15 mouse cellular contexts compared by ENCODE assay signal in the genomic region with DNA sequence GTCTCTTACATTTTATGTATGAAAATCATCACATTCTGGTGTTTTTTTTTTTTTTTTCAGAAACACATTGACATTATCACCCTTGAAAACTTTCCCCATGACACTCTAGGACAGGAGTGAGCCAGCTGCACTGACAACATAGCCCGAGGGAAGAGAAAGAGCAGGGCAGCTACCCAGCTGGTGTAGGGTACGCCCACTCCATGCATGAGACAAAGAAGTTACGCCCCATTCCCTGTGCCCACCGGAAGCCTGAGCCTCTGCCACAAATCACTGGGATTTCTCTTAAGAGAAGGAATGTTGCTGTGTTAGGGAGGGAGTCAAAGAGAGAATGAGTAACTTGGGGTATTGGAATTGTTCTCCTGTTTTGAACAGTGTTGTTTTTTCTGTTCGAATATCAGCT.
DNase-seq lines count a peak whose midpoint lies in the region; ATAC-seq and TF ChIP-seq lines count a peak whose summit lies in the region.
"Had no signal": no experiment of that assay in that cellular context is flagged by ENCODE, and none has a peak within 500 bp of the region (broad histone marks: within the 10 kb centered on the region; RNA-seq: fewer than 3 reads in every experiment).

No protein-coding gene starts in this region.

- WGBS in neural tube, embryonic 15.5 days = 19% methylated on average over 5 of the region's 5 CpGs
- 34% methylated on average over 5 of the region's 5 CpGs for WGBS in forebrain, postnatal 0 days
- 64% methylated on average over 5 of the region's 5 CpGs for WGBS in liver, embryonic 11.5 days

- H3K4me2 ChIP-seq in neural tube, embryonic 15.5 days = no peak overlapping the region
- H3K4me2 ChIP-seq in forebrain, postnatal 0 days (ENCODE audit: low read depth) = no peak overlapping the region
- no peak overlapping the region for H3K4me2 ChIP-seq in liver, embryonic 11.5 days
- H3K4me2 ChIP-seq: heart, embryonic 15.5 days; liver, embryonic 13.5 days had no signal

- peak; percentile 19 for DNase-seq in neural tube, embryonic 10.5 days (ENCODE audit: extremely low spot score, low spot score)
- DNase-seq in embryo, embryonic 9.5 days (ENCODE audit: extremely low spot score) = peak; percentile 24
- no peak for DNase-seq in forebrain, postnatal 0 days
- DNase-seq in thymus, postnatal 4 days = no peak
- no peak for DNase-seq in liver, embryonic 11.5 days (ENCODE audit: low spot score)
- DNase-seq: adrenal gland, adult 8-10 months; cerebellum, postnatal 10 days; kidney, postnatal 14 days; liver, embryonic 13.5 days; right cerebral cortex, postnatal 14 days had no signal

- H3K9ac ChIP-seq in neural tube, embryonic 15.5 days (replicated peaks) = no peak overlapping the region
- no peak overlapping the region for H3K9ac ChIP-seq in forebrain, postnatal 0 days
- no peak overlapping the region for H3K9ac ChIP-seq in liver, embryonic 11.5 days (ENCODE audit: low read depth, low read length)
- H3K9ac ChIP-seq: heart, embryonic 15.5 days; liver, embryonic 13.5 days had no signal

- H3K27me3 ChIP-seq in neural tube, embryonic 15.5 days (replicated peaks) = no peaks in the 10 kb centered on the region
- H3K27me3 ChIP-seq in forebrain, postnatal 0 days (ENCODE audit: insufficient read depth, low read length) = no peaks in the 10 kb centered on the region
- H3K27me3 ChIP-seq in liver, embryonic 11.5 days (replicated peaks; ENCODE audit: control insufficient read depth, insufficient read depth, low read length) = no peaks in the 10 kb centered on the region
- H3K27me3 ChIP-seq: heart, embryonic 15.5 days; liver, embryonic 13.5 days had no signal

- H3K36me3 ChIP-seq in neural tube, embryonic 15.5 days = no peaks in the 10 kb centered on the region
- H3K36me3 ChIP-seq in forebrain, postnatal 0 days (ENCODE audit: insufficient read depth) = no peaks in the 10 kb centered on the region
- no peaks in the 10 kb centered on the region for H3K36me3 ChIP-seq in liver, embryonic 11.5 days (ENCODE audit: control insufficient read depth, insufficient read depth, low read length)
- H3K36me3 ChIP-seq: heart, embryonic 15.5 days; liver, embryonic 13.5 days had no signal

- no peak overlapping the region for H3K4me3 ChIP-seq in neural tube, embryonic 15.5 days (replicated peaks)
- H3K4me3 ChIP-seq in forebrain, postnatal 0 days (ENCODE audit: low read depth, low read length) = no peak overlapping the region
- H3K4me3 ChIP-seq in liver, embryonic 11.5 days (ENCODE audit: low read depth, low read length) = no peak overlapping the region
- H3K4me3 ChIP-seq: heart, embryonic 15.5 days; liver, embryonic 13.5 days had no signal

- no peak overlapping the region for H3K27ac ChIP-seq in neural tube, embryonic 15.5 days (replicated peaks)
- no peak overlapping the region for H3K27ac ChIP-seq in forebrain, postnatal 0 days (ENCODE audit: low read depth, low read length)
- no peak overlapping the region for H3K27ac ChIP-seq in liver, embryonic 11.5 days (ENCODE audit: low read depth, low read length)
- H3K27ac ChIP-seq: heart, embryonic 15.5 days; liver, embryonic 13.5 days had no signal

- no peaks in the 10 kb centered on the region for H3K9me3 ChIP-seq in neural tube, embryonic 15.5 days (replicated peaks)
- no peaks in the 10 kb centered on the region for H3K9me3 ChIP-seq in forebrain, postnatal 0 days (ENCODE audit: low read length)
- no peaks in the 10 kb centered on the region for H3K9me3 ChIP-seq in liver, embryonic 11.5 days (ENCODE audit: control insufficient read depth, low read length)
- H3K9me3 ChIP-seq: heart, embryonic 15.5 days; liver, embryonic 13.5 days had no signal

- ATAC-seq in neural tube, embryonic 15.5 days (ENCODE audit: low FRiP score) = no peak
- 0 out of 2 replicates have a peak, but pooled peaks have one; percentile 21 for ATAC-seq in forebrain, postnatal 0 days
- ATAC-seq in liver, embryonic 11.5 days (replicated peaks; ENCODE audit: low FRiP score) = no peak
- ATAC-seq in cerebellum, adult (ENCODE audit: insufficient number of reproducible peaks, low FRiP score, low TSS enrichment) = no peak
- ATAC-seq: inflammation-experienced regulatory T-cells, adult 6 months; lung, postnatal 0 days had no signal

- no peaks in the 10 kb centered on the region for H3K4me1 ChIP-seq in neural tube, embryonic 15.5 days
- H3K4me1 ChIP-seq in forebrain, postnatal 0 days (ENCODE audit: insufficient read depth) = no peaks in the 10 kb centered on the region
- H3K4me1 ChIP-seq in liver, embryonic 11.5 days (replicated peaks; ENCODE audit: control insufficient read depth, insufficient read depth, low read length) = no peaks in the 10 kb centered on the region
- H3K4me1 ChIP-seq: heart, embryonic 15.5 days; liver, embryonic 13.5 days had no signal

- TF ChIP-seq CTCF in forebrain, postnatal 0 days (IDR thresholded peaks at IDR 0.05; ENCODE audit: low read depth) = no peak

Comparison
In these comparisons a context has a peak if more than half of its experiments do, and no peak if none do; other contexts are left out.
1. DNase-seq: peak in neural tube, embryonic 10.5 days (single experiment) and embryo, embryonic 9.5 days (single experiment); none in forebrain, postnatal 0 days (single experiment), thymus, postnatal 4 days (single experiment) and liver, embryonic 11.5 days (single experiment).